Mouse (Mus musculus) liver, adult 2 months (tissue): ENCODE measurements around the gene Fndc3b.

Experiments used
- CTCF ChIP-seq: fragments of 200-500 bp; IDR thresholded peaks from 2 replicates; pipeline ENCODE4 v1.5.1; 2011; ENCODE audit warnings: low read depth, low read length, control low read depth
- POLR2A ChIP-seq: fragments of 200-500 bp; IDR thresholded peaks from 2 replicates; pipeline ENCODE4 v1.6.1; 2011; ENCODE audit warnings: low read length, control low read depth; ENCODE audit not compliant: insufficient read depth; ENCODE audit errors: extremely low read depth

DNA sequence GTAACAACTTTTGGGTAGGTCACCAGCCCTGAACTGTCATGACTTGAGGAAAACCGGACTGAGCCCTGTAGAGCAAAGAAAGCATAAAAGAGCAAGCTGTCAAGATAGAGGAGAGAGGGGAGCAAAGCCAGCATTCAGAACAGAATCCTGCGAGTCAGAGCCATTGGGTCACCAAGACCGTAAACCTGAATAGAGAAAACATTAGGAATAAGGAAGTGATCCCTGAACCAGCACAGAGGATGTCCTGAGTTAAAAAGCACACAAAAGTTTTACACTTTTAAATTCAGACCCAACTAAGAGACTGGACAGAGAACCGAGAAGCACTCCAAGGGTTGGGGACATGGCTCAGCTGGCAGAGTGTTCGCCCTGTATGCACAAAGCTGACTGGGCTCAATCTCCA lies 24.0 kb upstream of the Fndc3b start:
- no peak for TF ChIP-seq CTCF
- no peak for TF ChIP-seq POLR2A
